Mouse (Mus musculus): ENCODE results near the gene Mroh3.

Mroh3 gene

GRCm38 (mm10) chr1:136228328-136229039 is 15.9 kb upstream of the Mroh3 start:
- DNase-seq (ENCODE audit: extremely low spot score, low spot score): peak; percentile 31

DNA sequence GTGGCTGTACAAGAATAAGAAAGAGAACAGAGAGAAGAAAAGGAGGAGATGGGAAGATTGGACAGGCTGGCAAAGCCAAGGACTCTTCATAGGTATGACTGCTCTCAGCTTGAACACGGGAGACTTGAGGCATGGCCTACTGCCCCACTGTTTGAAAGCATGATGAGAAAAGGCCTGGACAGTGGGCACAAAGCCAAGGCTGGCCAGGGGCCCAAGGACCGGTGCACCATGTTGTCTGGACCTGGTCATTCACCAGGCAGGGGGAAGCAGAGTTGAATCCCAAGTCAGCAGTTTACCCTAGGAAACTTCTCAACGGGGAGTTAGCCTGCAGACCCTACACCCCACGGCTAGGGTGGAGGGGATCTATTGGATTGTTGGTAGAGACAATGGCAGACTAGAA is 15.2 kb upstream of the Mroh3 start:
- DNase-seq (ENCODE audit: extremely low spot score, low spot score): no peak

- no peak for DNase-seq (ENCODE audit: extremely low spot score, low spot score)
Observed at GRCm38 (mm10) chr1:136226626-136227025, 14.0 kb upstream of the Mroh3 start.

DNA sequence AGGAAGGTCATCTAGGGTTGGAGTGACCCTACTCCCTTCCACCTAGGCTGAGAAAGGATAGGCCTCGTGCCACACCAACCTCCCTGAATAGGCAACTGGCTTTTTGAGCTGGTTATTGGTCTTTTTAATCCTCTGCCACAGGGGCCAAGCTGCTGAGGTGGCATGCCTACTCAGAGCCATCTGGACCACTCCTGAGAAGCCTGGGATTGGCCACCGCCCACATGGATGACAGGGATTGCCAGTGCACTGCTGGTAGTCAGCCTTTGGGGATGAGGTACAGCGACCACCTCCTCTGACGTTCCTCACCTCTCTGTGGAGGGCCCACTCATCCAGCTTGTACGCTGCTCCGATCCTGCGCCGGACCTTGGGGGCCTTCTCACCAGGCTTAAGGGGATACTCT is 13.2 kb upstream of the Mroh3 start:
- no peak for DNase-seq (ENCODE audit: extremely low spot score, low spot score)

GRCm38 (mm10) chr1:136223758-136224342 is 11.2 kb upstream of the Mroh3 start:
- no peak for DNase-seq (ENCODE audit: extremely low spot score, low spot score)

DNA sequence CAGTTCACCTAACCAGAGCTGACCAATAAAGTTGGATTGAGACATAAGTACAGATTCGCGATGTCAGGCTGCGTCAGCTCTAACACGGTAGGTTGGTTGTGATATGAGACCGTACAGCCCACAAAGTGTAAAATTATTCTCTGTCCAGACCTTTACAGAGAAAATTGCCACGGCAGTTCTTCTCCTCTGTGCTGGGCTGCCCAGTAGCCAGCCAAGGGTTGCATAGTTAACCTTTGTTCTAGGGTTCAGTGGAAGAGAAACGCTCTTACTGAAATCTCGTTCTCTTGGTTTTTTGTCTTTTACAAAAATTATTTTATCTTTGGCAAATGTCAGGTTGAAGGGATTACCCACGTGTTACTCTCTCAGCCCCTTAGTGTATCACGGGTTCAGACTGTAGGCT is 9.8 kb upstream of the Mroh3 start:
- no peak for DNase-seq (ENCODE audit: extremely low spot score, low spot score)

- DNase-seq (ENCODE audit: extremely low spot score, low spot score): no peak
Observed at GRCm38 (mm10) chr1:136220037-136220871, 7.6 kb upstream of the Mroh3 start.

GRCm38 (mm10) chr1:136214304-136214703 is 1.7 kb upstream of the Mroh3 start:
- no peak for DNase-seq (ENCODE audit: extremely low spot score, low spot score)

DNA sequence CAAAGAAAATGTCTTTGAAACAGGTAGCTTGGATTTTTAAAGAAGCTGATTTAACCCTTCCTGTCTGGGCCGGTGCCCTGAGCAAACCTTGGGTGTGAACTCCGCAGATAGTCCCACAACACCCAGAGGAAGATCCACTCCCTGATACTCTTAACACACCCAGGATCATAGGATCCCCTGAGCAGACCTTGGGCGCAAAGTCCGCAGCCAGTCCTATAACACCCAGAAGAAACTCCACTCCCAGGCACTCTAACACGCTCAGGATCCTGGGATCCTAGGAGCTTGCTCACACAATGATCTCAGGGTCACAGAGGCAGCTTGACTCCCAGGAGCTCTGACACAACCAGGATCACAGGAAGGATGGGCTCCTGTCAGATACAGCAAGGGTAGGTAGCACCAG is 22.6 kb downstream of the Mroh3 start:
- no peak for DNase-seq (ENCODE audit: extremely low spot score, low spot score)

DNA sequence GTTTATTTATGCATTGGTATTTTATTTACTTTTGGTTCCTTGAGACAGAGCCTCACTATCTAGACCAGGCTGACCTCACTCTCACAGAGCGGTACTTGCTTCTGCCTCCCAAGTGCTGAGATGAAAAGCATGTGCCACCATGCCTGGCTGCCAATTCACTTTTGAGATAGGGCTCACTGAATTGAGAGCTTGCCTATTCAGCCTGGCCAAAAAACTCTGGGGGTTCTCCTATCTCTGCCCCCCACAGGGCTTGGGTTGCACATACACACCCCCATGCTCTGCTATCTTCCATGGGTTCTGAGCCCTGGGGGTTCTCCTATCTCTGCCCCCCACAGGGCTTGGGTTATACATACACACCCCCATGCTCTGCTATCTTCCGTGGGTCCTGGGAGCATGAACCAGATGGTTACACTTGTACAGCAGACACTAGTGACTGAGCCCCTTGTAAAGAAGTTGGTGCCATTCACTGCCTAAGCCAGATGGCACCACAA is 33.1 kb downstream of the Mroh3 start:
- no peak for DNase-seq (ENCODE audit: extremely low spot score, low spot score)

GRCm38 (mm10) chr1:136178741-136179140 is 33.9 kb downstream of the Mroh3 start:
- DNase-seq (ENCODE audit: extremely low spot score, low spot score): no peak

GRCm38 (mm10) chr1:136177085-136177484 is 35.5 kb downstream of the Mroh3 start:
- DNase-seq (ENCODE audit: extremely low spot score, low spot score): no peak

GRCm38 (mm10) chr1:136175183-136175582 is 37.4 kb downstream of the Mroh3 start:
- peak; percentile 60 for DNase-seq (ENCODE audit: extremely low spot score, low spot score)

GRCm38 (mm10) chr1:136174101-136174606 is 38.5 kb downstream of the Mroh3 start:
- DNase-seq (ENCODE audit: extremely low spot score, low spot score): peak; percentile 46

- no peak for DNase-seq (ENCODE audit: extremely low spot score, low spot score)
Observed at GRCm38 (mm10) chr1:136172696-136173095, 39.9 kb downstream of the Mroh3 start.

GRCm38 (mm10) chr1:136170109-136170508 is 42.5 kb downstream of the Mroh3 start:
- DNase-seq (ENCODE audit: extremely low spot score, low spot score): peak; percentile 85

GRCm38 (mm10) chr1:136167657-136168056 is 45.0 kb downstream of the Mroh3 start:
- no peak for DNase-seq (ENCODE audit: extremely low spot score, low spot score)

- DNase-seq (ENCODE audit: extremely low spot score, low spot score): no peak
Observed at GRCm38 (mm10) chr1:136165436-136165835, 47.2 kb downstream of the Mroh3 start.

DNA sequence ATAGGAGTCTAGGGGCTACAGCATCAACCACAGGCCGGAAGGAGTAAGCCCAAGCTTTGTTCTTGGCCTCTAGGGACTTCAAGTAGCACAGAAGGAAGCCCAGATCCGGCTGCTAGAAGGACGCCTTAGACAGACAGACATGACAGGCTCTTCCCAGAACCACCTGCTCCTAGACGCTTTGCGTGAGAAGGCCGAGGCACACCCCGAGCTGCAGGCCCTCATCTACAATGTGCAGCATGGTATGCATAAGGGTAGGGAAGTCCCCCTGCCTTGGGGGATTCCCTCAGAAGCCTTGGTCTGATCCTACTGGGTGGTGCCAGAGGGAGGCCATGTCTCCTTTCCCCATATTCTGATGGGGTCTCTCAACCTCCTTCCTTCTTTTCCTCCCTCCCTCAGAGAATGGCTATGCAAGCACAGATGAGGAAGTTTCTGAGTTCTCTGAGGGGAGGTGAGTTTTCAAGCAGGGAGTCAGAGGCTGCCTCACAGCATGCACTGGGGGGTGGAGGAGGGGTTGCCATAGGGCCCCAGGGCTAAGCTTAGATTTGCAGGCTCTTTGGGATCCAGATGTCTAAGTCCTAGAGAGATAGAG is 51.2 kb downstream of the Mroh3 start:
- DNase-seq (ENCODE audit: extremely low spot score, low spot score): no peak

- no peak for DNase-seq (ENCODE audit: extremely low spot score, low spot score)
Observed at GRCm38 (mm10) chr1:136160930-136161329, 51.7 kb downstream of the Mroh3 start.

GRCm38 (mm10) chr1:136160297-136160696 is 52.3 kb downstream of the Mroh3 start:
- no peak for DNase-seq (ENCODE audit: extremely low spot score, low spot score)

DNA sequence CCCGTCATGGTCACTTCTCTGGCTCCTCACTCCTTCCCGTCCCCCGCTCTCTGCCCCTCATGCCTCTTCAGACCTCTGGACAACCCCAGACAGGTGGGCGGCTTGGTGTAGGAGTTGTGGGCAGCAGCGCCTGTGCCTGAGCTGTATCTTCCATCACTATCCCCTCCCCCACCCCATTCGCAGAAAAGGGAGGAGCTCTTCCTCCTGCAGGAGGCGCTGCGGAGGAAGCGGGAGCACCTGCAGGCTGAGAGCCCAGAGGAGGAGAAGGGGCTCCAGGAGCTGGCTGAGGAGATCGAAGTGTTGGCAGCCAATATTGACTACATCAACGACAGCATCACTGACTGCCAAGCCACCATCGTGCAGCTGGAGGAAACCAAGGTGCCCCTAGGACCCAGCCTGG is 52.8 kb downstream of the Mroh3 start:
- DNase-seq (ENCODE audit: extremely low spot score, low spot score): no peak

Data from neural tube, embryonic 10.5 days (tissue).